Mouse (Mus musculus): ENCODE measurements around the gene Olfr859.
"Not testable (repeated sequence)": the region's sequence is repeated elsewhere in the genome, so short reads cannot be mapped to it uniquely, and the experiment has no call there.

The Olfr859 gene

GRCm38 (mm10) chr9:19804606-19805005, at the start of gene Olfr859:
Olfr859 (plus strand) TSS chr9:19804906.
- not testable (repeated sequence) for DNase-seq (ENCODE audit: low read depth, low spot score)

- DNase-seq (ENCODE audit: low read depth, low spot score): no peak
These were observed 35.6 kb upstream of the Olfr859 start for GRCm38 (mm10) chr9:19769136-19769535.

- no peak for DNase-seq (ENCODE audit: low read depth, low spot score)
These were observed 35.0 kb upstream of the Olfr859 start for GRCm38 (mm10) chr9:19769701-19770100.

GRCm38 (mm10) chr9:19779983-19780382, 24.7 kb upstream of the Olfr859 start, which contains the start of gene Olfr58:
Olfr58 (plus strand) TSS chr9:19780283.
- DNase-seq (ENCODE audit: low read depth, low spot score): no peak

- no peak for DNase-seq (ENCODE audit: low read depth, low spot score)
These were observed 1.7 kb upstream of the Olfr859 start for GRCm38 (mm10) chr9:19803000-19803399.

- DNase-seq (ENCODE audit: low read depth, low spot score): no peak
These were observed 44.9 kb downstream of the Olfr859 start, which contains the start of gene Olfr860 for GRCm38 (mm10) chr9:19849647-19850046. Olfr860 (minus strand) TSS chr9:19849747.
